Mouse (Mus musculus) heart, postnatal 0 days (tissue): Measurements from ENCODE around the gene Clcn6. TPM values are rescaled to one million over a fixed set of nuclear protein-coding genes. Genes with fewer than 3 reads are reported as not detected.
"Not testable (repeated sequence)": the region's sequence is repeated elsewhere in the genome, so short reads cannot be mapped to it uniquely, and the experiment has no call there.

Source experiments
- ATAC-seq: fragments of 200-750 bp; cut with Nextera tagmentation; 2 replicates; pipeline ENCODE4 v1.8.0; 2017; ENCODE audit warnings: low read depth, moderate number of reproducible peaks, moderate library complexity; ENCODE audit not compliant: insufficient read depth
- DNase-seq: peaks from one replicate; pipeline ENCODE4 v3.0.0-alpha.2; 2016; ENCODE audit warnings: low spot score
- H3K27ac ChIP-seq: fragments of 300-500 bp; sonication (generic); 2 replicates; pipeline ENCODE4 v1.5.1; 2014; ENCODE audit warnings: low read depth, mild to moderate bottlenecking
- H3K27me3 ChIP-seq: fragments of 300-500 bp; sonication (generic); 2 replicates; pipeline ENCODE4 v1.6.1; 2014; ENCODE audit warnings: low read length, mixed read lengths; ENCODE audit not compliant: control insufficient read depth, insufficient read depth
- H3K36me3 ChIP-seq: fragments of 300-500 bp; sonication (generic); replicated peaks from 2 replicates; pipeline ENCODE4 v1.6.1; 2014; ENCODE audit warnings: low read length, mixed read lengths; ENCODE audit not compliant: control insufficient read depth, insufficient read depth
- H3K4me1 ChIP-seq: fragments of 300-500 bp; sonication (generic); 2 replicates; pipeline ENCODE4 v1.6.1; 2014; ENCODE audit warnings: antibody characterized with exemption; ENCODE audit not compliant: control insufficient read depth, insufficient read depth
- H3K4me2 ChIP-seq: fragments of 300-500 bp; sonication (generic); 2 replicates; pipeline ENCODE4 v1.6.1; 2014; ENCODE audit warnings: low read depth, mild to moderate bottlenecking, low read length, moderate library complexity
- H3K4me3 ChIP-seq: fragments of 300-500 bp; sonication (generic); 2 replicates; pipeline ENCODE4 v1.5.1; 2014; ENCODE audit warnings: low read depth, low read length
- H3K9ac ChIP-seq: fragments of 300-500 bp; sonication (generic); replicated peaks from 2 replicates; pipeline ENCODE4 v1.6.1; 2014; ENCODE audit warnings: low read depth, low read length, mixed read lengths
- H3K9me3 ChIP-seq: fragments of 300-500 bp; sonication (generic); replicated peaks from 2 replicates; pipeline ENCODE4 v1.6.1; 2016; ENCODE audit warnings: low read length; ENCODE audit not compliant: control insufficient read depth
- CTCF ChIP-seq: IDR thresholded peaks from 2 replicates; pipeline ENCODE4 v1.5.1; 2016; ENCODE audit warnings: antibody characterized with exemption, control low read depth, low read depth
- EP300 ChIP-seq: IDR thresholded peaks from 2 replicates; pipeline ENCODE4 v1.6.1; 2016; ENCODE audit warnings: antibody characterized with exemption, low read depth
- WGBS: fragments of 180-500 bp; shearing (Covaris S2); extraction: QIAGEN DNeasy Blood & Tissue Kit; methylation state at CpG from one replicate; pipeline ENCODE4 v1.1.7; 2014; 5-methylcytosine and 5-hydroxymethylcytosine counted together
- polyA plus RNA-seq: library from polyadenylated mRNA; unstranded; fragments of >200 nt; fragmentation: Nextera tagmentation; extraction: Ambion mirVana; gene quantifications from 2 replicates; pipeline ENCODE4 v1.2.1, GENCODE M21; 2015
- total RNA-seq: library from RNA; depleted of rRNA; stranded (reverse); fragments of >200 nt; gene quantifications from 2 replicates; pipeline ENCODE4 v1.2.3, GENCODE M21; 2014; ENCODE audit warnings: low replicate concordance

Gene Clcn6
- total and polyA plus RNA-seq, 2 experiments from 2014 or later = 4.3 to 14.7 TPM

DNA sequence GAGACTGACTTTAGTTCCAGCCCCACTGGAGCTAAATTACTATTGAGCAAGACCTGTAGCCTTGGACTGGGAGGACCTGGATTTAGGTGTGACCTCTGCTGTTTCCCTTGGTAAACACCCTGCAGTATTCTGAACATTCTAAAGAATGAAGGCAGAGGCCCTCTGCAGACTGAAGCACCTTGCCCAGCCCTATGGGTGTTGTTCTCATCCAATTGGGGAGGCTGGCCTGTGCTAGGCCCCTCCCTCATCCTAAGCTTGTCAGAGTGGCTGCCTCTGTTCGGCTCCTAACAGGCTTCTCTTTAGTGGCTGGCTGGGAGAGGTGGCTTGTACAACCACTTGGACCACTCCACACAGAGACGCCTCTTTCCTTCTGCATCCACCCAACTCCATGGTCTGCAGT, 14.4 kb upstream of the Clcn6 start:
- H3K4me3 ChIP-seq = no peak overlapping the region
- H3K9ac ChIP-seq = no peak overlapping the region
- H3K4me1 ChIP-seq = peaks cover 18% of the 10 kb centered on the region; the same call in 1 of the 2 replicates
- no peak overlapping the region for H3K27ac ChIP-seq
- H3K27me3 ChIP-seq = no peaks in the 10 kb centered on the region
- 59% methylated on average over 2 of the region's 2 CpGs for WGBS
- H3K4me2 ChIP-seq = no peak overlapping the region
- no peak for TF ChIP-seq CTCF
- no peak for TF ChIP-seq EP300
- ATAC-seq = no peak
- DNase-seq = no peak
- peaks cover 93% of the 10 kb centered on the region for H3K36me3 ChIP-seq
- H3K9me3 ChIP-seq = no peaks in the 10 kb centered on the region

DNA sequence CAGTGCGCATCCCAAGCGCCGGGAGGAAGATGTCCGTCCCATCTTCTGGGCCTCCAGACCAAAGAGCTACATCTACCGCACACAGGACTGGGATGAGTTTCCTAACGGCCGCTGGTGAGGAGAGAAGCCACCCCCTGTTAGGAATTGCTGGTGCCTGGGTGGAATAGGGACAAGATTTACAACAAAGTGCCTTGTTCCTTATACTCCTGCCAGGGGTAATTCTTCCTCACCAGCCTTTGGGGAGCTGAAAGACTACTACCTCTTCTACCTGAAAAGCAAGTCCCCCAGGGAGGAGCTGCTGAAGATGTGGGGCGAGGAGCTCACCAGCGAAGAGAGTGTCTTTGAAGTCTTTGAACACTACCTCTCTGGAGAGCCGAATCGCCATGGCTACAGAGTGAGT, 13.3 kb upstream of the Clcn6 start:
- no peaks in the 10 kb centered on the region for H3K9me3 ChIP-seq
- no peaks in the 10 kb centered on the region for H3K27me3 ChIP-seq
- H3K4me3 ChIP-seq = no peak overlapping the region
- no peak overlapping the region for H3K9ac ChIP-seq
- WGBS = 95% methylated on average over 11 of the region's 11 CpGs
- DNase-seq (no peak), ATAC-seq (no peak)
- peaks cover 92% of the 10 kb centered on the region for H3K36me3 ChIP-seq
- no peak for TF ChIP-seq CTCF
- TF ChIP-seq EP300 = no peak
- H3K4me1 ChIP-seq = peaks cover 7% of the 10 kb centered on the region; the same call in 1 of the 2 replicates
- no peak overlapping the region for H3K27ac ChIP-seq
- no peak overlapping the region for H3K4me2 ChIP-seq

DNA sequence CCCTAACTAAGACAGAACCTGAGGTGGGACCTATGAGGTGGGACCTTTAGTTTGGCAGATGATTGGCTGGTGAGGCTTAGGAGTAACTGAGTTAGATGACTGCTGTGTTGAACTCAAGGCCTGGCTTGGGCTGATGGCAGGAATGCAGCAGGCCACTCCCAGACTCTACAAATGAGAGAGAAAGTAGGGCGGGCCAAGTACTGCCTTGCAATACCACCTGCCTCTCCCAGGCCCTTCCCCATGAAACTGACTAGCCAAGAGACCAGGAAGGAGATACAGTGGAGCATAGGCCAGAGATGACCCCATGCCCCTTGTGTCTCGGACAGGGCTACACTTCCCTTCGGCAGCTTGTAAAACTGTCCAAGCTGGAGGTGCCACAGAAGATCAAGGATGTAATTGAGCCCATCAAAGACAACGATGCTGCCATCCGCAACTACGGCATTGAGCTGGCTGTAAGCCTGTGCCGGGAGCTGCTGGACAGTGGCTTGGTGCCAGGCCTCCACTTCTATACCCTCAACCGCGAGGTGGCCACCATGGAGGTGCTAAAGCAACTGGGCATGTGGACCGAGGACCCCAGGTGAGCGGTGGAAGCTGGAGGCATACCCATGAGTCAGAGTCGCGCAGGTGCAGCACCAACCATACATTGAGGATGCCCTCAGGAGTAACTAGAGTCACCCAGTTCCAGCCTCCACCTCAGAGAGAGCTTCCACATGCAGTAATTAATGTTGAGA, 12.6 kb upstream of the Clcn6 start:
- H3K4me3 ChIP-seq = no peak overlapping the region
- 90% methylated on average over 13 of the region's 13 CpGs for WGBS
- TF ChIP-seq EP300 (no peak), CTCF (no peak)
- H3K27ac ChIP-seq = no peak overlapping the region
- no peaks in the 10 kb centered on the region for H3K27me3 ChIP-seq
- DNase-seq (no peak), ATAC-seq (no peak)
- H3K4me1 ChIP-seq = peaks cover 1% of the 10 kb centered on the region; the same call in 1 of the 2 replicates
- no peaks in the 10 kb centered on the region for H3K9me3 ChIP-seq
- H3K36me3 ChIP-seq = peaks cover 87% of the 10 kb centered on the region
- no peak overlapping the region for H3K4me2 ChIP-seq
- H3K9ac ChIP-seq = no peak overlapping the region

DNA sequence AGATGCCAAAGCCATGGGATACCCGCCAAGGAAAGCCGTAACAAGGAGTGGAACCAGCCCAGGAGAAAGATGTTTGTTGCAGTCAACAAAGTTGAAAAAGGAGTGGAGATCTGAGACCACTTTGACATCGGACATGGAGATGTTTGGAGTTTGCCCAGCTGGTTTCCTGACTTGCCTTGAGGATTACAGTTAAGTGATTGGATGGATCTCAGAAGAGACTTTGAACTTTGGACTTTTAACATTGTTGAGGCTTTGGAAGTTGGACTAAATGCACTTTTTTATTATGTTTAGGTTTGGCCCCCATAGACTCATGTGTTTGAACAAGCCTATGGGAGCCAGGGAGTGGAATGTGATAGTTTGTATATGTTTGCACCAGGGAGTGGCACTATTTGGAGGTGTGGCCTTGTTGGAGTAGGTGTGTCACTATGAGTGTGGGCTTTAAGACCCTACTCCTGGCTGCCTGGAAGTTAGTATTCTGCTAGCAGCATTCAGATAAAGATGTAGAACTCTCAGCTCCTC, 11.8 kb upstream of the Clcn6 start:
- not testable (repeated sequence) for DNase-seq, H3K4me2 ChIP-seq, ATAC-seq, H3K4me1 ChIP-seq, H3K4me3 ChIP-seq, H3K27me3 ChIP-seq, H3K27ac ChIP-seq, H3K9me3 ChIP-seq, H3K9ac ChIP-seq
- peaks cover 86% of the 10 kb centered on the region for H3K36me3 ChIP-seq
- WGBS = 90% methylated on average over 3 of the region's 3 CpGs

GRCm38 (mm10) chr4:148046450-148047031, 7.9 kb upstream of the Clcn6 start:
- no peak overlapping the region for H3K9ac ChIP-seq
- peaks cover 68% of the 10 kb centered on the region for H3K36me3 ChIP-seq
- H3K27me3 ChIP-seq = no peaks in the 10 kb centered on the region
- no peak overlapping the region for H3K27ac ChIP-seq
- no peak overlapping the region for H3K4me3 ChIP-seq
- no peak overlapping the region for H3K4me2 ChIP-seq
- 42% methylated on average over 4 of the region's 4 CpGs for WGBS
- ATAC-seq (no peak), DNase-seq (no peak)
- no peaks in the 10 kb centered on the region for H3K9me3 ChIP-seq
- peaks cover 7% of the 10 kb centered on the region; the same call in 1 of the 2 replicates for H3K4me1 ChIP-seq
- no peak for TF ChIP-seq EP300
